Mouse (Mus musculus) MEL (cell line): ENCODE measurements around the gene Fars2.

Source experiments
- CHD2 ChIP-seq: IDR thresholded peaks from 2 replicates; pipeline ENCODE4 v1.6.1; 2011; ENCODE audit warnings: low read length, improper control_type of control experiment
- CTCF ChIP-seq, 3 experiments: IDR thresholded peaks in 2 of 3; conservative IDR thresholded peaks in 1 of 3; 2 replicates each; pipeline ENCODE4 v1.5.1; 2011 to 2012; ENCODE audit warnings: low read length in 3 of 3, low read depth in 2 of 3, mild to moderate bottlenecking in 2 of 3, improper control_type of control experiment in 1 of 3, inconsistent platforms in 1 of 3, mixed read lengths in 1 of 3, moderate library complexity in 1 of 3; ENCODE audit not compliant: control insufficient read depth in 1 of 3, insufficient read depth in 1 of 3, poor library complexity in 1 of 3, severe bottlenecking in 1 of 3
- EP300 ChIP-seq, 2 experiments: IDR thresholded peaks; 2 replicates each; pipeline ENCODE4 v1.6.1; 2011; ENCODE audit warnings: improper control_type of control experiment in 2 of 2, low read length in 2 of 2, low read depth in 1 of 2, mild to moderate bottlenecking in 1 of 2
- GATA1 ChIP-seq: IDR thresholded peaks from 2 replicates; pipeline ENCODE4 v1.6.1; 2011; ENCODE audit warnings: low read depth, low read length, improper control_type of control experiment
- MAX ChIP-seq: IDR thresholded peaks from 2 replicates; pipeline ENCODE4 v1.6.1; 2011; ENCODE audit warnings: low read length, improper control_type of control experiment
- MXI1 ChIP-seq: IDR thresholded peaks from 2 replicates; pipeline ENCODE4 v1.6.1; 2011; ENCODE audit warnings: mild to moderate bottlenecking, low read depth, low read length, improper control_type of control experiment
- MYC ChIP-seq: IDR thresholded peaks from 2 replicates; pipeline ENCODE4 v1.6.1; 2011; ENCODE audit warnings: low read depth, mild to moderate bottlenecking, low read length, improper control_type of control experiment, moderate library complexity
- POLR2A ChIP-seq, 2 experiments: IDR thresholded peaks; 2 replicates each; pipeline ENCODE4 v1.6.1; 2011 to 2012; ENCODE audit warnings: low read length in 2 of 2, mild to moderate bottlenecking in 2 of 2, control low read depth in 1 of 2, improper control_type of control experiment in 1 of 2, low read depth in 1 of 2, moderate library complexity in 1 of 2; ENCODE audit not compliant: control insufficient read depth in 1 of 2, insufficient read depth in 1 of 2, poor library complexity in 1 of 2
- POLR2AphosphoS2 ChIP-seq: IDR thresholded peaks from 2 replicates; pipeline ENCODE4 v1.6.1; 2011; ENCODE audit warnings: low read length, improper control_type of control experiment
- TAL1 ChIP-seq: IDR thresholded peaks from 2 replicates; pipeline ENCODE4 v1.6.1; 2012; ENCODE audit warnings: mild to moderate bottlenecking, inconsistent platforms, low read length, moderate library complexity, mixed read lengths
- USF2 ChIP-seq, 2 experiments: IDR thresholded peaks; 2 replicates each; pipeline ENCODE4 v1.6.1; 2011 to 2012; ENCODE audit warnings: improper control_type of control experiment in 2 of 2, low read length in 2 of 2, borderline replicate concordance in 1 of 2, inconsistent platforms in 1 of 2, low read depth in 1 of 2, mild to moderate bottlenecking in 1 of 2; ENCODE audit not compliant: insufficient read depth in 1 of 2
- ZC3H11A ChIP-seq: IDR thresholded peaks from 2 replicates; pipeline ENCODE4 v1.6.1; 2012; ENCODE audit warnings: low read depth, mild to moderate bottlenecking, inconsistent platforms, low read length, improper control_type of control experiment
- ZKSCAN1 ChIP-seq: IDR thresholded peaks from 2 replicates; pipeline ENCODE4 v1.6.1; 2012; ENCODE audit warnings: low read depth, mild to moderate bottlenecking, inconsistent platforms, low read length, improper control_type of control experiment, moderate library complexity
- ZMIZ1 ChIP-seq: IDR thresholded peaks from 2 replicates; pipeline ENCODE4 v1.6.1; 2012; ENCODE audit warnings: low read depth, mild to moderate bottlenecking, inconsistent platforms, low read length, improper control_type of control experiment, moderate library complexity

- TF ChIP-seq ZMIZ1 = no peak
- TF ChIP-seq MYC = no peak
- TF ChIP-seq TAL1 = no peak
- no peak for TF ChIP-seq ZKSCAN1
- no peak for TF ChIP-seq GATA1
- TF ChIP-seq ZC3H11A = no peak
- TF ChIP-seq EP300 (IDR thresholded peaks at IDR 0.05; ENCODE audit: low read depth in 1 of 2, low read length in 2 of 2) = no peak
- TF ChIP-seq POLR2A (IDR thresholded peaks at IDR 0.05; ENCODE audit: control insufficient read depth in 1 of 2, insufficient read depth in 1 of 2, low read depth in 1 of 2, low read length in 2 of 2, poor library complexity in 1 of 2) = no peak
- TF ChIP-seq CHD2 = no peak
- no peak for TF ChIP-seq CTCF (IDR thresholded peaks at IDR 0.05 in 2 of 3, conservative IDR thresholded peaks at IDR 0.05 in 1 of 3; ENCODE audit: control insufficient read depth in 1 of 3, insufficient read depth in 1 of 3, low read depth in 2 of 3, low read length in 3 of 3, poor library complexity in 1 of 3, severe bottlenecking in 1 of 3)
- TF ChIP-seq POLR2AphosphoS2 = no peak
- no peak for TF ChIP-seq USF2 (IDR thresholded peaks at IDR 0.05; ENCODE audit: borderline replicate concordance in 1 of 2, insufficient read depth in 1 of 2, low read depth in 1 of 2, low read length in 2 of 2)
- TF ChIP-seq MAX = no peak
- no peak for TF ChIP-seq MXI1
Measured at GRCm38 (mm10) chr13:36193484-36194113, 76.4 kb downstream of the Fars2 start.
